Mouse (Mus musculus): ENCODE results near the gene Mgat4e.
A peak's percentile ranks its signal among the peaks of the same experiment; 100 is the strongest.
"Not testable (repeated sequence)": the region's sequence is repeated elsewhere in the genome, so short reads cannot be mapped to it uniquely, and the experiment has no call there.

Gene Mgat4e

DNA sequence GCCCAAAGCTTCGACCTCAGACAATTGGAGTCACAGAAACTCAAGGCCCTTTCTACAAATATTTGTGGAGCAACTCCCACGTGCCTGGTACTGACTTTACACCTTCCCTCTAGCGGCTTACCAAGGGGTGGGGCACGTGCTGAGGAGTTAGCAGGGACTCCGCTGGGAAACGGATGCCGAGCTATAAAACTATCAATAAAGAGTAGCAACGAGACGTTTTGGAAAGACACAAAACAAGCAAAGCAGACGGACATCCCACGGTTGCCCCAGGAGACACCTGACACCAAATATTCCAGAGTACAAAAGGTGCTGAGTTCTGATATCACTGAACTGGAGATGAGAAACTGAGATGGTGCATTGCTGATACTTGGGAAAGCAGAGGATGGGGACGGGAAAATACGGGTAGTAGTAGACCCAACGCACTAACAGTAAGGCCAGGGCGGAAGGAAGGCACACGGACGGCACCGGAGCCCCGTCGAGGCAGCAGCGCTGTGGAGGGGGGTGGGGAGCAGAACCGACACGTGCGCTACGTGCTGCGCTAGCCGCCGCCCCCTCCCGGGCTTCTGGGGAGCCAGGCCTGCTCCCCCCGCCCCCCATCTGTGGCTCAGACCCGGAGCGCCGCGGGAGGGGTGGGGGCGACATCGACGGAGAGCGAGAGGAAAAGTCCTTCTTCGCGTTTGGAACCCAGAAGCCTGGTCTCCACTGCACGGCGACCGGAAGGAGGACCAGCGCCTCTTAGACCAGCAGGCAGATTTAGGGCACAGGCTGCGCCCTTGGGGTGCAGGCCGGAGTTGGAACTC is 6.6 kb upstream of the Mgat4e start:
- DNase-seq (ENCODE audit: low read depth, low spot score), result peak; percentile 79

DNA sequence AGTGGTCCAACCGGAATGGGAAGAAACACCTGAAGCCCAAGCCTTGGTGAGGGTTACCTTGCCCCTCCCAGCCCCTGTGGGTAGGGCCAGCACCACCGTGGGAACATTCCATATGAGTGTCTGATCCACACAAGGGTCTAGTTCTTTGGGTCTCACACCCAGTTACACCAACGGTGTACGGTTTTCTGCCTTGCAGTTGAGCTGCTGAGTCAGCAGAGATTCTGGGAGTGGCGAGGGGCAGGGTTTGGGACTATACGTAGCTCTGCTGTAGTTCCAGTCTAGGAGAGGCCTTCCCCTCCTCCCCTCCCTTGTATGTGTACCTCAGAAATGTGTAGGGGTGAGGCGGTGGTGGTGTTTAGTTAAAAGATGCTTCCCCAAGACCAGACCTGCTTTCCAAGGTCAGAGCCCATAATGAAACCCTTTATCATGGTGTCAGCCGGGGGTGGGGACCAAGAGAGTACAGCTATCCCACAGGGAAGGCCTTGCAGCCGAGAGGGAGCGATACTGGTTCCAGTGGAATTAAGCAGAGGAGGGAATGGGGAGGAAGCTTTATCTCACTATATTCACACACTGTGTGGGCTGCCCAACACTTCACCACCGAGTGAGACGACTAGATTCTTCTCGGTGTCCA is 5.9 kb upstream of the Mgat4e start:
- no peak for DNase-seq (ENCODE audit: low read depth, low spot score)

DNA sequence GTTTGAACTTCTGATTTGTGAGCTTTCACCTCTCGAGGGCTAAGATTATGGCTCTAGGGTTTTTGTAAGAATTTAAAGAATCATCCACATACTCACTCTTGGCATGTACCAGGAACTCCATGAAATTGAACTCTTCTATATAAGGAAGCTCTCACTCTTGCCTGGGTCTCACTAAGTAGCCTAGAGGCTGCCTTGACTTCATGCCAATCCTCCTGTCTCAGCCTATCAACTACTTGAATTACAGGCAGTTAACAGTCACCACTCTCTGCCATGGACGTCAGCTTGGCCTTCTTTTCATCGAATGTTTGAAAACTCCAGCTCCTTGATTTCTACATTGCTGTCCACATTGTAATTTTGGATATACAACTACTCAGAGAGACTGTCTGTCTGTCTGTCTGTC is 2.9 kb upstream of the Mgat4e start:
- no peak for DNase-seq (ENCODE audit: low read depth, low spot score)

DNA sequence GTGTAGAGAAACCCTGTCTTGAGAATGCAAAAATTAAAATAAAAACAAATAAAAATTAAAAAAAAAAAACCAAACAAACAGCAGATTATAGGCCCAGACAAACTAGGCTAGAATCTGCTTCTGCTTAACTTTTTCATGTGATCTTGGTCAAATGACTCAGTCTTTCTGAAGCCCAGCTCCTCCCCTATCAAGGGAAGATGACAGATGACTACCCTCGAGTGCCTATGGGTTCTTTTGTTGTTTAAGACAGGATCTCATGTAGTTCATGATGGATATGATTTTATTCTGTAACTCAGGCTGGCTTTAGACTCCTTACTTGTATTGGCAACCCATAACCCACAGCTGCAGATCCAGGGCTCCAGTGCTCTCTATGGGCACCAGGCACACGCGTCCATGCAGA is 2.4 kb upstream of the Mgat4e start:
- DNase-seq (ENCODE audit: low read depth, low spot score), result no peak

DNA sequence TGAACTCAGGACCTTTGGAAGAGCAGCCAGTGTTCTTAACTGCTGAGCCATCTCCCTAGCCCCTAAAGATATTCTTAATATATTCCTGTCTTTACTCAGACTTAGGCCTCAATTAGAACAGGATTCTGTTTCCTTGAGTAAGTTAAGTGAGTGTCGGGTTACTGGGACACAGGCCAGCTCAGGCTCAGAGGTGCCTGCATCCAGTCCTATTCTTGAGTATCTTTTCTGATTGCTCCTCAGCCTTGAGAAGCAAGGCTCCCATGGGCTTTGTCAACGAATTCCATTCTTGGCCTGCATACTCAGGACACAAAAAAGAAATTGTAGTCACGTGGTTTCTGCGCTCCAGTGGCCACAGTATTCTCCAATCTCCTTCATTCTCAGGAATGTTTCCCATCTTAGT is 1.3 kb downstream of the Mgat4e start:
- DNase-seq (ENCODE audit: low read depth, low spot score), result no peak

DNA sequence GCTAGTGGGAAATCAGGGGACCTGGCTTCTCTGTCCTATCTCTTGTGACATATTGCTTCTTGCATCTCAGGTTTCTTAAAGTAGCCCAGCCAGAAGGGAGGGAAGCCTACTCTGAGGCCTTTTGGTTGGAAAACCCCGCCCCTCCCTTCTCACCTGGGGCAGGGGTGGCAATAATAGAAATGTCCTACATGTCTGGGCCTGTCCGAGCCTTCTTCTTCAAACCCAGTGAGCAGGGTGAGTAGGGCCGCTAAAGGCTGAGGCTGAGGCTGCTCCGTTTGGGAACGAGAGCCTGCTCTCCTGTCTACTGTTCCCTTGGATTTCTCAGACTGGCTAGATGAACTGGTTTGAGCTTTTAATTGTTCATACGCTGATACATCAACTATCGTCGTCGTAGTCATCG is 8.9 kb downstream of the Mgat4e start:
- DNase-seq (ENCODE audit: low read depth, low spot score), result no peak

DNA sequence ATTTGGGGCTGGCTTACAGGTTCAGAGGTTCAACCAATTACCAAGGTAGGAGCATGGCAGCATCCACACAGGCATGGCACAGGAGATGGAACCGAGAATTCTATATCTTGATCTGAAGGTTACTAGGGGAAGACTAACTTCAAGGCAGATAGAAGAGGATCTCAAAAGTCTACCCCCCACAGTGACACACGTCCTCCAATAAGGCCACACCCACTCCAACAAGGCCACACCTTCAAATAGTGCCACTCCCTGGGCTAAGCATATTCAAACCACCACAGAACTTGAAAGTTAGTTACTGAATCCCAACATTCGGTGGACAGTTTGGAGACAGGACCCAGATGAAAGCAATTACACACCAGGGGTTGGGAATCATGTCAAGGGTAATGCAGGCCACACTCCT is 14.0 kb downstream of the Mgat4e start:
- DNase-seq (ENCODE audit: low read depth, low spot score), result no peak

DNA sequence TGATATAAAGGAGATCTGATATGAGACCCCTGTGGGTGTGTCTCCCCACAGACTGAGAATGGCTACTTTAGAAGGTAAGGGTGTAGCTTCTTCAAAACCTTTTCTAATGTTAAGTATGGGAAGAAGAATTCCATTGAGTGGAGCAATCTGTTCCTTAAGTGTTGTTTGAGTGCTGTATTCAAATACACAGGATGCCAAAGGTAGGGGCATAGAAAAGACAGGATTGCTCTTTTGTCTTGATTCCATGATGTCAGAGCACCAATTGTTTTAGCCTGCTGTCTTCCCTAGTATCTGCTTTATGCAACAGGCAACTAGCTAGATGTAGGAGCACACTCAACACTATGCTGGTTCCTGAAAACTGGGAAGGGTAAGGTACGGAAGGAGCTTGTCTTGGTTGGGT is 14.4 kb downstream of the Mgat4e start:
- no peak for DNase-seq (ENCODE audit: low read depth, low spot score)

DNA sequence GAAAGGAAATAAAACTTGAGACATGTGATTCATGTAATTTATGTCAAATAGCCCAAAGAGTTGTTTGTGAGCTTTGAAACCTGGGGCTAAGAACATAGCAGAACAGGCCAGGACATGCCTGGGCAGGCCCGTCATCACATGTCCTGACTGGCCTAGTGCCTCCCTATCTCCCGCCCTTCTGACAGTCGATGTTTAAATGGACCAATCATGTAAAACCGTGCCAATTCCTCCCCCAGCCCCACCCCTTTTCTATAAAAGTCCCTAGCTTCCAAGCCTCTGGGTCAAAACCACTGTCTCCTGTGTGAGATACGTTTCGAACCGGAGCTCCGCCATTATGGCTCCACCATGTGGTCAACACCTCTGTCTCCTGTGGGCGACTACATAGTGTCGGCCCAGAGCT is 15.8 kb downstream of the Mgat4e start:
- DNase-seq (ENCODE audit: low read depth, low spot score), result not testable (repeated sequence)

DNA sequence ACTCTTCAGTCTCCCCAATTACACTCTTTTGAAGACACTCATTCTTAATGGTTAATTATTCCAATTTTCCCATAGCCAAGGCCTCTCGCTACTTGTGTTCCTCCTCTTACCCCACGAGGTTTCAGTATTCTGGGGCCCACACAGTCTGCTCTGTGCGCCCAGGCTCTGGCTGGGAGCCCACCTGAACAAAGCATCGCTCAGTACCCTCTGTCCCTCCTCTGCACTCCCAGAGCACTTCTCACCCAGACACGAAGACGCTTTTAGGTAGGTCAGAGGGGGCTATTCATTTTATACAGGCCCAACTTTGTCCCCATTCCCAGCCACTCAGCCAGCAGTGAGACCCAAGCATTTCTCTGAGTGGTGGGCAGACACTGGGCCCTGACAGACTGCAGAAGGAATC is 18.9 kb downstream of the Mgat4e start:
- no peak for DNase-seq (ENCODE audit: low read depth, low spot score)

DNA sequence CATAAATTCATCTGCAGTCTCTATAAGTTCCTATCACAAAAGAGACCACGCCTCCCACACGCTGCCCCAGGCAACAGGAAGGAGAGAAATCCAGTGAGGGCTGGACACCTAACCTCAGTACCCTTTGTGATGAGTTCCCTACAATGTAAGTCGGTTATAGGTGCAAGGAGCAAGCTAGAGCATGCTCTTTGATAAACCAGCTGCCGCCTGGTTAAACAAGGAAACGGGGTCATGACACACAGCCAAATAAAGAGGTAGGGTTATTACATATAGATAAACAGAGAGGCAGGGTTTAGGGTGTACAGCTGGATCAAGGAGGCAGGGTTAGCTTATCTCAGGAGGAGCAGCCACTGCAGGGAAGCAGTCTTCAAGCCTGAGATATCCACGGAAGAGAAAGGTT is 22.7 kb downstream of the Mgat4e start:
- no peak for DNase-seq (ENCODE audit: low read depth, low spot score)

DNA sequence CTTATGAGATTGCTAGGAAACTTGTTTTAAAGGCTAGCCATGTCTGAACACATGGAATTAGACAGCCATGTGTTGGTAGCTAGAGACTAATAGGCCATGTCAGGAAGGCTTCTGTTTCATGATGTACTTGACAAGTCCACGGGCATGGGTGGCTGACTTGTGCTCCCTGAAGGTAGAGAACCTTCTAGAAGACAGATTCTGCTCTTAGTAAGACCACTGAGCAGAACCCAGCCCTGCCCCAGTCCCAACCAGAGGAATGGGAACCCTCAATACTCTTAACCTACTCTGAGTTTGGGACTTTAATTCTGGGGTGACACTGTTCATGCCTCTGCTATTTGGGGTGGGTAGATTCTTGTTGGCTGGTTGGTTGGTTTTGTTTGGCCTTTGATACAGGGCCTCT is 24.5 kb downstream of the Mgat4e start:
- DNase-seq (ENCODE audit: low read depth, low spot score), result no peak

DNA sequence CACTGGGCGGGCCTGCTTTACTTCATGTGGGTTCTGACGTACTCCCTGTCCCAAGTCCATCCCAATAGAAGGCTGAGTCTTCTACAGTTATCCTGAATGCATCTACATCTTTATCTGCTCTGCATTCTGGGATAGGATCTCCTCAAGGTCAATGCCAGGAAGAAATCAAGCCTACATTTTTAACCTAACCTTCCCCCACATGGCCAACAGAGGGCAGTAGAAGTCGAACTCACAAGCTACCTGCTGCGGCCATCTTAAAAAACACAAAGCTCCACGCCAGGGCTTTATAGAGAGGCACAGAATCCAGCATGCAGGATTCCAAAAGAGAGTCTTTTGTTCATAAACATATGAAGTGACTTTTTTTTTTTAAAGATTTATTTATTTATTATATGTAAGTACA is 25.1 kb downstream of the Mgat4e start:
- peak; percentile 63 for DNase-seq (ENCODE audit: low read depth, low spot score)

DNA sequence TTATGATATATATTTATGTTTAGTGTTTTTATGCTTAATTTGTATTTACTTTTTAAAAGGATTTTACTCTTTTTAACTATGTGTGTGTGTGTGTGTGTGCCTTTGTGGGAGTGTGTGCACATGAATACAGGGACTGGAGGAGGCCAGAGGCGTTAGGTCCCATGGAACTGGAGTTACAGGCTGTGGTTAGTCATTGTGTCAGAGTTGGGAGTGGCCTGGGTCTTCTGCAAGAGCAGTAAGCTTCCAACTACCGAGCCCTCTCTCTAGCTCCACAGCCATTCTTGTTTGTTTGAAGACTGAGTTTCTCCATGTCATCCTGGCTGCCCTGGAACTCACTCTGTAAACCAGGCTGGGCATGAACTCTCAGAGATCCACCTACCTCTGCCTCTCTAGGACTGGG is 27.2 kb downstream of the Mgat4e start:
- DNase-seq (ENCODE audit: low read depth, low spot score), result no peak

DNA sequence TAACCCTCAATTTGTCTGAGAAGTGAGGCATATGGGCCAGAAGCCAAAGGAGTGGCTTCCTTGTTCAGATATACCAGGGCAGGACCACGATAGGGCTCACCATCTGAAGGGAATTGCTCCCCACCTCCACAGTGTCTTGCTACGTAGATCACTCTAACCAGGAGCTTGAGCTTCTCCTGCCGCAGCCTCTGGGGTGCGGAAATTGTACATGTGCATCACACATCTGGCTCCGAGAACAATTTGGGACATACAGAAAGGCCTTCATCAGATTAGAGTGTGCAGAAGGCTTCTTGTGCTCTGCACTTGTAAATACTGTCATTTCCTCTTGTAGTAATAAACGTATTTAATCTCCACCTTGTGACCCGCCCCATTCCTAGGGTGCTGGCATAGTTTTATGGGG is 28.3 kb downstream of the Mgat4e start:
- DNase-seq (ENCODE audit: low read depth, low spot score), result no peak

DNA sequence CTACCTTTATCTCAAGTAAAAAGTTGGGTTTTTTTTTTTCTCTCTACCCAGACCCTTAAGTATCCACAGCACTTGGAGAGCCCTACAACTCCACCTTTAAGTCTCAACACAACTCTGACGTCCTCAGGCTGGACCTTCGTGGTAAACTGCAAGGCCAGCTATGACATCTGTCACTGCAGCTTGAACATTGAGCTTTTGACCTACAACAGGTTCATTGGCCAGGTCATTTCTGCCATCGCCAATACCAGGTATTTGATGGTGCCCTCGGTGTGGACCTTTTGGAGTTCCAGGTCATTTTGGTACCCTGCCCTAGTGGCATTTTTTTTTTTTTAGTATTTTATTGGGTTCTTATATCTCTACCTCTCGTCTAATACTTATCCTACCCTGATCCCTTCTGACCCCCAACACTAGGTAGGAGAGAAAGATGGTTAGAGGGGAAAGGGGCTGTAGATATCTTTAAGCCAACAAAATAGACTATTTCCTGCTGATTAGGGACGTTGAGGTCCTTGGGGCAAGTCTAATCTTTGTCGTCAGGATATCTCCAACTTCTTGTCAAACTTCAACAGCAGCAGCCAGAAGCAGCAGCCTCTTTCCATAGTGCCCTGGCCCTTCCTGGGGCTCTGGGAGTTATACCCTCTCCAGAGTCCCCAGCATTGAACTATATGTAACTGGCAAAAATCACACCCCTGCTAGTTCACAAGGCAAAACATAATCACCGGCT is 29.3 kb downstream of the Mgat4e start:
- DNase-seq (ENCODE audit: low read depth, low spot score), result no peak

DNA sequence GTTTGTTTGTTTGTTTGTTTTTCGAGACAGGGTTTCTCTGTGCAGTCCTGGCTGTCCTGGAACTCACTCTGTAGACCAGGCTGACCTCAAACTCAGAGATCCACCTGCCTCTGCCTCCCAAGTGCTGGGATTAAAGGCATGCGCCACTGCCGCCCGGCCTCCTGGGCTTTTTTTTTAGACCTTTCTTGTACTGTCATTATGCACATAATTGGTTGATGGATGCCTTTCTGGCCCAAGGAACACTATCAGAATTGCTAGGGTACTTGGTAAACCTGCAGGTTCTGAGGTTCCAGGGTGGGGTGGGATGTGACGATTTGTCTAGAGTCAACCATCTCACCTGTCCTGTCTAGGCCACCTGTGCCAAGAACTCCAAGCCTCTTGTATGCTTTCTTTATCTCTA is 30.3 kb downstream of the Mgat4e start:
- DNase-seq (ENCODE audit: low read depth, low spot score), result not testable (repeated sequence)

DNA sequence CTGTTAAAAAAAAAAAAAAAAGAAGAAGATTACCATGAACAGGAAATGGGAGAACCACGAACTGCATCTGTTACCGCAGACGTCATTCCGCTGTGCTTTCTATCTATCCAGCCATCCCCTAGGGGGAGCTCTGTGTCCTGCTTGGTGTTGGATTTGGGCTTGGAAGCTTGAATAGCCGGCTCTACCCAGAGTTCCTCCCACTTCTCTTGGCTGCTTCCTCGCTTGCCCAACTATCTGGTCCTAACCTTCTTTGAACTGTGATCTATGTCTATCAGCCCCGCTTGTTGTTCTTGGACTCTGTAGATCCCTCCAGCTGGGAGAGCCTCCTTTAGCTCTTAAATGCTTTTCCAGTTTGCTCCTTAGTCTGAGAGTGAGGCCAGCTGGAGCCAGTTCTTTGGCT is 30.8 kb downstream of the Mgat4e start:
- peak; percentile 82 for DNase-seq (ENCODE audit: low read depth, low spot score)

DNA sequence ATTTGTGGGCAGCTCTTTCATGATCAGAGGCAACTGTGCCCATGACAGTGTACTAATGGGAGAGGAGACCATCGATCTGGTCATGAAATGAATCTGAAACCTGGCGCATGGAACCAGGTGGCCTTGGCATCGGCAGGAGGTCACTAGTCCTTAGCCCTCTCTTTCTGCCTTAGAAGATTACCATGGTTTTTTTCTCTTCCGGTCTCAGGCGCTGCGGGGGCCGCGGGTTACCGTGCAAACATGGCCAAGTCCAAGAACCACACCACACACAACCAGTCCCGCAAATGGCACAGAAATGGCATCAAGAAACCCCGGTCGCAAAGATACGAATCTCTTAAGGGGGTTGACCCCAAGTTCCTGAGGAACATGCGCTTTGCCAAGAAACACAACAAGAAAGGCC is 31.6 kb downstream of the Mgat4e start:
- not testable (repeated sequence) for DNase-seq (ENCODE audit: low read depth, low spot score)

DNA sequence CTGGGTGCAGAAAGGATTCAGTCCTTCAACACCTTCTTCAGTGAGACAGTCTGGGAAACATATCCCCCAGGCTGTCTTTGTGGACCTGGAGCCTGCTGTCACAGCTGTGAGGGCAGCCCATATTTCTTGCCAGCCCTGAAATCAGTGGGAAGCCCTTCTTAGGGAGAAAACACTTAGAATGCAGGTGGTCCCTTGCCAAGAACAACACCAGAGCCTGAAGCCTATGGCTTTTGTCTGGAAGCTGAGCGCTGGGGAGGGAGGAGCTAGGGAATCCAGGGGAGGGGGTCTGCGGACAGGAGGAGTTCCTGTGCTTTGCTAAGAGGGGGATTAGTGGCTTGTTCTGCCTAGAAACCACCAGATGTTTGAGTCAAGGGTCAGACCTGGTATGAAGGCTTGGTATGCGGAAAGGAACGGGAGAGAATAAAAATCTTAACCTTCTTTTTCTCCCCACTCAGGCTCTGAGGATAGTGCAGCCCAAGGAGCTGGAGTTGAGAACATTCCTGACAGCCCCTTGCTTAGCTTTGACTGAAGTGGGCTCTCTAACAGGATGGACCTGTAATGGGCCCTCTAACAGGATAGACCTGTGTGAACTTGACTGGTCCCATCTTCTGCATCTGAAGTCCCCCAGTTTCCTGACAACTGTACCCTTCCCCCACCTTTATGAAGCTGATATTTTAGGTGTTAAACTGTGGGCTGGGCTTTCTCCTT is 32.8 kb downstream of the Mgat4e start:
- no peak for DNase-seq (ENCODE audit: low read depth, low spot score)

DNA sequence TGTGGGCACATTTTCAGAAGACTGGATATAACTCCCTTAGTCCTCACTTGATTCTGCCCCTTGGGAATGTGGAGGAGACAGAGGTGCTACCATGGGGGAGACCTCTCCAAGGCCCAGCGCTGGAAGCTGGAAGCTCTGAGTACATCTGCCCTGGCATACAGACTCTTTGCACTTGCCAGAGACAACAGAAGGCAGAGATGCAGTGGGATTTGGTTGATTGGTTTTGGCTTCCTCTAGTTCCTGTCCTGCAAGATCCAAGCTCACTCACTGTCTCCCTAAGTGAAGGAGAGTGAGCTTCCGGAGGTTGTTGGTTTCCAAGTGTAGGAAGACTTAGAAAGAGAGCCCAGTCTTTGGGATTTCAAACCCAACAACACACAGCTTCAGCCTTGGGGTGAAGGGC is 33.6 kb downstream of the Mgat4e start:
- no peak for DNase-seq (ENCODE audit: low read depth, low spot score)

DNA sequence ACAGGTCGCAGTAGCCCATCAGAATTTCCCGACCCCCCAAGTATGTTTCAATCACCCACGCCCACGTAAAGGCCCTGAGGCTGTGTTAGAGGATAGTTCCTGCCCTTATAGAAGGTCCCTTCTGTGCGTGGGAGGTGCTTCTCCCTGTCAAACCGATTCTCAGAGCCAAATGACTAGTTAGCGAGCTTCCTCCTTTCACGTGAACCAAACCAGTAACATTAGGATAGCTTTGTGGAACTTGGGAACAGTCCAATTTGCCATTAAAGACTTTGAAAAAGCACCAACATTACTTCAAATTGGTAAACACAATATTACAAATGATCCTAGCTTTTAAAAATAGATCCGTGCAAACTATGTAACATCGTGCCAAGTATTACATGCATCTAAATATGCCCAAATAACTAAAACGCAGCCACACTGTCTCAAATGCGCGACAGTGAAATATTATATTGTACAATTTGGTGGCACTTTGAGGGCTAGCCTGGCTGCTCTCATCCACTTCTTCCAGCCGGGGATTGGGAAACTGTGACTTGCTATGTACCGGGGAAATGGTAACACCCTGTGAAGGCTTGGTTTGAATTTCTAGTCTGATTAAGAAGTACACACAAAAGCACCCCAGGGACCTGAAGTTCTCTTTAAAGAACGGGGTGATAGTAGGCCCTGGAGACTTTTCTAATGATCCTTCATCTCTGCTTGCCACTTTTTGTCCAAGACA is 35.4 kb downstream of the Mgat4e start:
- no peak for DNase-seq (ENCODE audit: low read depth, low spot score)

All from CD4-positive helper T cell, adult 2 months (primary cell).